Mouse (Mus musculus) limb, embryonic 13.5 days (tissue): ENCODE results near the gene Rai1. TPM values are rescaled to one million over a fixed set of nuclear protein-coding genes. Genes with fewer than 3 reads are reported as not detected.

Experiments used
- ATAC-seq: fragments of 200-750 bp; cut with Nextera tagmentation; 2 replicates; pipeline ENCODE4 v1.8.0; 2017; ENCODE audit warnings: low read depth, moderate number of reproducible peaks, moderate TSS enrichment; ENCODE audit not compliant: low FRiP score
- H3K27ac ChIP-seq: fragments of 300-500 bp; sonication (generic); 2 replicates; pipeline ENCODE4 v1.5.1; 2015; ENCODE audit warnings: inconsistent platforms, mild to moderate bottlenecking, moderate library complexity
- H3K27me3 ChIP-seq: fragments of 300-500 bp; sonication (generic); 2 replicates; pipeline ENCODE4 v1.6.1; 2015; ENCODE audit warnings: mild to moderate bottlenecking, inconsistent platforms
- H3K36me3 ChIP-seq: fragments of 300-500 bp; sonication (generic); 2 replicates; pipeline ENCODE4 v1.6.1; 2015; ENCODE audit warnings: inconsistent platforms, mild to moderate bottlenecking, moderate library complexity
- H3K4me1 ChIP-seq: fragments of 300-500 bp; sonication (generic); 2 replicates; pipeline ENCODE4 v1.6.1; 2015; ENCODE audit warnings: inconsistent platforms
- H3K4me2 ChIP-seq: fragments of 300-500 bp; sonication (generic); replicated peaks from 2 replicates; pipeline ENCODE4 v1.6.1; 2015; ENCODE audit warnings: inconsistent platforms, mild to moderate bottlenecking, moderate library complexity
- H3K4me3 ChIP-seq: fragments of 300-500 bp; sonication (generic); 2 replicates; pipeline ENCODE4 v1.5.1; 2015; ENCODE audit warnings: moderate library complexity, mild to moderate bottlenecking, inconsistent platforms
- H3K9ac ChIP-seq: fragments of 300-500 bp; sonication (generic); 2 replicates; pipeline ENCODE4 v1.6.1; 2015; ENCODE audit warnings: mild to moderate bottlenecking, inconsistent platforms
- H3K9me3 ChIP-seq: fragments of 300-500 bp; sonication (generic); 2 replicates; pipeline ENCODE4 v1.6.1; 2016; ENCODE audit warnings: inconsistent platforms
- WGBS: fragments of 180-500 bp; shearing (Covaris S2); methylation state at CpG from one replicate; pipeline ENCODE4 v1.1.7; 2015; 5-methylcytosine and 5-hydroxymethylcytosine counted together
- polyA plus RNA-seq: library from polyadenylated mRNA; unstranded; fragments of >200 nt; fragmentation: Nextera tagmentation; extraction: Ambion mirVana; gene quantifications from 2 replicates; pipeline ENCODE4 v1.2.1, GENCODE M21; 2015

The Rai1 gene
- polyA plus RNA-seq, 1 experiment from 2014 or later, result 27.3 TPM

- under 1% methylated on average over 65 of the region's 66 CpGs for WGBS
- ATAC-seq, result peak; percentile 62
Measured at GRCm38 (mm10) chr11:60175371-60176181, 70.8 kb downstream of the Rai1 start.

GRCm38 (mm10) chr11:60176182-60176974, 71.6 kb downstream of the Rai1 start:
- Histone ChIP-seq H3K27ac (peak overlapping the region; percentile 79), H3K9ac (peak overlapping the region; percentile 79), H3K4me3 (peak overlapping the region; percentile 69), H3K9me3 (no peaks in the 10 kb centered on the region), H3K27me3 (no peaks in the 10 kb centered on the region), H3K36me3 (peaks cover 5% of the 10 kb centered on the region), H3K4me2 (peak overlapping the region; percentile 100), H3K4me1 (peaks cover 97% of the 10 kb centered on the region)
- ATAC-seq, result peak; percentile 30
- under 1% methylated on average over 67 of the region's 71 CpGs for WGBS

More at GRCm38 (mm10) chr11:60175371-60176181, 70.8 kb downstream of the Rai1 start:
- Histone ChIP-seq H3K9ac (peak overlapping the region; percentile 79), H3K4me3 (peak overlapping the region; percentile 69), H3K36me3 (peaks cover 5% of the 10 kb centered on the region), H3K9me3 (no peaks in the 10 kb centered on the region), H3K4me2 (peak overlapping the region; percentile 100), H3K27me3 (no peaks in the 10 kb centered on the region), H3K27ac (peak overlapping the region; percentile 79), H3K4me1 (peaks cover 94% of the 10 kb centered on the region)

GRCm38 (mm10) chr11:60176975-60177657, 72.3 kb downstream of the Rai1 start:
- WGBS, result 2% methylated on average over 42 of the region's 42 CpGs
- peak overlapping the region; percentile 100 for H3K4me2 ChIP-seq
- peak overlapping the region; percentile 79 for H3K9ac ChIP-seq
- peak overlapping the region; percentile 79 for H3K27ac ChIP-seq
- ATAC-seq, result peak; percentile 42
- H3K36me3 ChIP-seq, result peaks cover 5% of the 10 kb centered on the region
- H3K4me1 ChIP-seq, result peaks cover 97% of the 10 kb centered on the region
- peak overlapping the region; percentile 69 for H3K4me3 ChIP-seq
- H3K9me3 ChIP-seq, result no peaks in the 10 kb centered on the region
- no peaks in the 10 kb centered on the region for H3K27me3 ChIP-seq

GRCm38 (mm10) chr11:60178005-60178404, 73.2 kb downstream of the Rai1 start:
- no peak for ATAC-seq
- 40% methylated on average over 6 of the region's 6 CpGs for WGBS
- Histone ChIP-seq H3K36me3 (peaks cover 5% of the 10 kb centered on the region), H3K4me1 (peaks cover 97% of the 10 kb centered on the region), H3K4me3 (no peak overlapping the region), H3K27me3 (no peaks in the 10 kb centered on the region), H3K4me2 (peak overlapping the region; percentile 100), H3K9ac (peak overlapping the region; percentile 79), H3K27ac (peak overlapping the region; percentile 79; the same call in 1 of the 2 replicates), H3K9me3 (no peaks in the 10 kb centered on the region)

GRCm38 (mm10) chr11:60178506-60178905, 73.7 kb downstream of the Rai1 start:
- Histone ChIP-seq H3K27me3 (no peaks in the 10 kb centered on the region), H3K4me3 (no peak overlapping the region), H3K9me3 (no peaks in the 10 kb centered on the region), H3K9ac (no peak overlapping the region), H3K36me3 (peaks cover 5% of the 10 kb centered on the region), H3K27ac (no peak overlapping the region), H3K4me2 (peak overlapping the region; percentile 100; the same call in 1 of the 2 replicates), H3K4me1 (peaks cover 97% of the 10 kb centered on the region)
- no peak for ATAC-seq

- WGBS, result 74% methylated on average over 12 of the region's 12 CpGs
- H3K27me3 ChIP-seq, result no peaks in the 10 kb centered on the region
- H3K9ac ChIP-seq, result peak overlapping the region; percentile 32; the same call in 1 of the 2 replicates
- H3K36me3 ChIP-seq, result peaks cover 30% of the 10 kb centered on the region
- H3K9me3 ChIP-seq, result no peaks in the 10 kb centered on the region
- H3K4me1 ChIP-seq, result peaks cover 89% of the 10 kb centered on the region
- H3K4me2 ChIP-seq, result peak overlapping the region; percentile 19; the same call in 1 of the 2 replicates
- 0 out of 2 replicates have a peak overlapping the region, but pooled peaks have one; percentile 22 for H3K27ac ChIP-seq
- no peak overlapping the region for H3K4me3 ChIP-seq
- ATAC-seq, result no peak
Measured at GRCm38 (mm10) chr11:60182116-60182670, 77.4 kb downstream of the Rai1 start.

GRCm38 (mm10) chr11:60182741-60183140, 77.9 kb downstream of the Rai1 start:
- H3K9me3 ChIP-seq, result no peaks in the 10 kb centered on the region
- 0 out of 2 replicates have a peak overlapping the region, but pooled peaks have one; percentile 32 for H3K9ac ChIP-seq
- H3K4me1 ChIP-seq, result peaks cover 83% of the 10 kb centered on the region
- H3K4me3 ChIP-seq, result no peak overlapping the region
- no peaks in the 10 kb centered on the region for H3K27me3 ChIP-seq
- ATAC-seq, result no peak
- H3K27ac ChIP-seq, result peak overlapping the region; percentile 22; the same call in 1 of the 2 replicates
- WGBS, result 47% methylated on average over 2 of the region's 2 CpGs
- H3K36me3 ChIP-seq, result peaks cover 36% of the 10 kb centered on the region
- 0 out of 2 replicates have a peak overlapping the region, but pooled peaks have one; percentile 19 for H3K4me2 ChIP-seq

- ATAC-seq, result no peak
- Histone ChIP-seq H3K36me3 (peaks cover 54% of the 10 kb centered on the region), H3K27ac (peak overlapping the region; percentile 70; the same call in 1 of the 2 replicates)
Measured at GRCm38 (mm10) chr11:60184346-60185325, 79.8 kb downstream of the Rai1 start.

GRCm38 (mm10) chr11:60185396-60186231, 80.8 kb downstream of the Rai1 start:
- WGBS, result 77% methylated on average over 20 of the region's 20 CpGs
- H3K27ac ChIP-seq, result no peak overlapping the region
- H3K9ac ChIP-seq, result peak overlapping the region; percentile 45
- H3K27me3 ChIP-seq, result no peaks in the 10 kb centered on the region
- H3K4me1 ChIP-seq, result peaks cover 55% of the 10 kb centered on the region
- H3K36me3 ChIP-seq, result peaks cover 59% of the 10 kb centered on the region
- ATAC-seq, result no peak
- H3K4me2 ChIP-seq, result no peak overlapping the region
- H3K9me3 ChIP-seq, result no peaks in the 10 kb centered on the region
- no peak overlapping the region for H3K4me3 ChIP-seq

More at GRCm38 (mm10) chr11:60184346-60185325, 79.8 kb downstream of the Rai1 start:
- Histone ChIP-seq H3K4me1 (peaks cover 65% of the 10 kb centered on the region), H3K9me3 (no peaks in the 10 kb centered on the region), H3K27me3 (no peaks in the 10 kb centered on the region), H3K4me3 (no peak overlapping the region), H3K4me2 (0 out of 2 replicates have a peak overlapping the region, but pooled peaks have one; percentile 7), H3K9ac (peak overlapping the region; percentile 45)
- 55% methylated on average over 22 of the region's 22 CpGs for WGBS

GRCm38 (mm10) chr11:60187070-60187469, 82.3 kb downstream of the Rai1 start:
- no peak for ATAC-seq
- peaks cover 41% of the 10 kb centered on the region for H3K4me1 ChIP-seq
- no peaks in the 10 kb centered on the region for H3K27me3 ChIP-seq
- no peak overlapping the region for H3K9ac ChIP-seq
- peaks cover 74% of the 10 kb centered on the region for H3K36me3 ChIP-seq
- H3K4me3 ChIP-seq, result no peak overlapping the region
- no peak overlapping the region for H3K27ac ChIP-seq
- 92% methylated on average over 11 of the region's 11 CpGs for WGBS
- no peak overlapping the region for H3K4me2 ChIP-seq
- no peaks in the 10 kb centered on the region for H3K9me3 ChIP-seq
